Comparison of ENCODE assay signal across 16 mouse cellular contexts in the genomic region with DNA sequence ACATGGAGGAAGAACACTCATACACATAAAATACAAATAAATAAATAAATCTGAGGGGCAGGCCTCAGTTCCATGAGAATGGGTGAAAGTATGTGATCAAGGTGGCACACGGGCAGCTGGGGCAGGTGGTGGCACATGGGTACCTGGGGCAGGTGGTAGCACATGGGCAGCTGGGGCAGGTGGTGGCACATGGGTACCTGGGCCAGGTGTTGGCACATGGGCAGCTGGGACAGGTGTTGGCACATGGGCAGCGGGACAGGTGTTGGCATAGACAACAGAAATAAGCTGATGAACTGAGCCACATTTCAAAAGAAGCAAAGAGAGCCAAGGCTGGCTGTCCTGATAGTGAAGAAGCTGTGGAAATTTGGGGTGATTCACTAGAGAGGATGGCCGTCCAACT.
"Had no signal": no experiment of that assay in that cellular context is flagged by ENCODE, and none has a peak within 500 bp of the region (broad histone marks: within the 10 kb centered on the region; RNA-seq: fewer than 3 reads in every experiment).

No protein-coding gene starts in this region.

- H3K4me3 ChIP-seq: neural tube, embryonic 12.5 days; neural tube, embryonic 13.5 days; neural tube, embryonic 15.5 days; stomach, embryonic 15.5 days had no signal

- H3K27me3 ChIP-seq: neural tube, embryonic 12.5 days; neural tube, embryonic 15.5 days; stomach, embryonic 15.5 days had no signal

- H3K4me2 ChIP-seq: neural tube, embryonic 12.5 days; neural tube, embryonic 13.5 days; neural tube, embryonic 15.5 days; stomach, embryonic 15.5 days had no signal

- DNase-seq: retina, postnatal 1 day; right cerebral cortex, adult 18-20 months; right cerebral cortex, postnatal 14 days; right cerebral cortex, postnatal 25 days; right cerebral cortex, postnatal 4 days; spleen, adult 18-20 months; thymus, adult 18-20 months; thymus, adult 2 months; thymus, postnatal 14 days; thymus, postnatal 25 days; thymus, postnatal 36 days; thymus, postnatal 4 days had no signal

- H3K36me3 ChIP-seq: neural tube, embryonic 12.5 days; neural tube, embryonic 13.5 days; neural tube, embryonic 15.5 days; stomach, embryonic 15.5 days had no signal
